Mouse (Mus musculus) CD4-positive, CD25-positive, alpha-beta regulatory T cell (primary cell): ENCODE data around the gene Lmbr1. TPM values are rescaled to one million over a fixed set of nuclear protein-coding genes. Genes with fewer than 3 reads are reported as not detected.

ENCODE experiments used
- polyA plus RNA-seq: library from polyadenylated mRNA; unstranded; fragments of 100-300 nt; shearing (Covaris generic); gene quantifications from one replicate; pipeline ENCODE4 v1.2.1, GENCODE M21; 2017

Gene Lmbr1
- 3.1 TPM for polyA plus RNA-seq

DNA sequence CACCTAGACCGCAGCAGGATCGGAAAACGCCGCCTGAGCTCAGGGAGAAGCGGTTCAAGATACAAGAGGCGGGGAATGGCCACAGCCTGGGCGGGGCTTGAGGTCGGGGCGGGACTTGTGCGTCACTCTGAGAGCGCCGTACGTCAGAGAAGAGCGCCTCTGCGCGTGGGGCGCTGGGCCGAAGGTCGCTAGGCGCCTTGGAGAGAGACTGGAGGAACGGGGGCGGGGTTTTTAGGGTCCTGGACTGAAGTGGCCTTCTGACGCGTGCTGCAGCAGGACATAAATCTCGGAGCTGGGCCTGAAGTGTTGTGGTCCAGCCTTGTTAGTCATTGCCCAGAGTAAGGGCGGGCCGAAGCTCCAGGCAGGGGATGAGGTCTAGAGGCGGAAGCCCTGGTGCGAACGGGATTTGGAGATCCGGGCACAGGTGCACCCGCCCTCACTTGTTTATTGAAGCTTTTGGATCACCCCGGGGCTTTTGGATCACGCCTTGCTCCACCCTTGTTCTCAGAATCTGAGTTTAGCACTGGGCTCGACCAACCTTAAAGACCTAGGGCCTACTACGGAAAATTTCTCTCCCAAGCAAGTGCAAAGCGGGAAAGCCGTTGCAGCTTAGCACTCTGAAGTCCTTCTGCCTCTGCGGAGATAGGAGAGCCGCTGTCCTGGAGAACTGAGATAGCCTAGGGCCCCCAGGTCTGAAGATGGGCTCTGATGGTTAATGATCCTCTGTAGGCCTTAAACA, at the start of gene Lmbr1:
TSS of gene Lmbr1 (minus strand) at position 93 of the 739 bp plus-strand sequence.

GRCm38 (mm10) chr5:29195570-29196263, 182.5 kb downstream of the Lmbr1 start, which contains the start of gene Rnf32:
Gene Rnf32, plus strand, starts transcription at chr5:29195992.

Other genes starting within 250 kb of the Lmbr1 start
- 2.0 TPM for gene Rnf32, start 182.4 kb downstream of the Lmbr1 start, polyA plus RNA-seq
- gene Nom1, start 56.3 kb upstream of the Lmbr1 start, polyA plus RNA-seq: 38.2 TPM
- not detected for gene Mnx1, start 100.1 kb upstream of the Lmbr1 start, polyA plus RNA-seq
- gene Ube3c, start 190.9 kb upstream of the Lmbr1 start, polyA plus RNA-seq: 59.1 TPM